Mouse (Mus musculus): Measurements from ENCODE around the gene Fam83f. TPM values are rescaled to one million over a fixed set of nuclear protein-coding genes. Genes with fewer than 3 reads are reported as not detected.

Gene Fam83f
- polyA plus RNA-seq, 1 experiment = not detected

GRCm38 (mm10) chr15:80684786-80685602 is 13.3 kb downstream of the Fam83f start:
- TF ChIP-seq GATA1 (IDR thresholded peaks at IDR 0.05; ENCODE audit: low read length) = no peak

- TF ChIP-seq GATA1 (IDR thresholded peaks at IDR 0.05; ENCODE audit: low read length) = no peak
These were observed 13.9 kb downstream of the Fam83f start for GRCm38 (mm10) chr15:80685603-80685895.

- peak; percentile 20 for TF ChIP-seq GATA1 (IDR thresholded peaks at IDR 0.05; ENCODE audit: low read length)
These were observed 16.9 kb downstream of the Fam83f start for GRCm38 (mm10) chr15:80688536-80688935.

GRCm38 (mm10) chr15:80693492-80693891 is 21.8 kb downstream of the Fam83f start:
- no peak for TF ChIP-seq GATA1 (IDR thresholded peaks at IDR 0.05; ENCODE audit: low read length)

- no peak for TF ChIP-seq GATA1 (IDR thresholded peaks at IDR 0.05; ENCODE audit: low read length)
These were observed 22.7 kb downstream of the Fam83f start for GRCm38 (mm10) chr15:80694125-80694910.

- TF ChIP-seq GATA1 (IDR thresholded peaks at IDR 0.05; ENCODE audit: low read length) = no peak
These were observed 25.9 kb downstream of the Fam83f start for GRCm38 (mm10) chr15:80697564-80697963.

GRCm38 (mm10) chr15:80701481-80702257 is 30.0 kb downstream of the Fam83f start:
- no peak for TF ChIP-seq GATA1 (IDR thresholded peaks at IDR 0.05; ENCODE audit: low read length)

GRCm38 (mm10) chr15:80702910-80703309 is 31.3 kb downstream of the Fam83f start:
- no peak for TF ChIP-seq GATA1 (IDR thresholded peaks at IDR 0.05; ENCODE audit: low read length)

- TF ChIP-seq GATA1 (IDR thresholded peaks at IDR 0.05; ENCODE audit: low read length) = no peak
These were observed 31.8 kb downstream of the Fam83f start for GRCm38 (mm10) chr15:80703495-80703894.

GRCm38 (mm10) chr15:80704267-80704666 is 32.6 kb downstream of the Fam83f start:
- no peak for TF ChIP-seq GATA1 (IDR thresholded peaks at IDR 0.05; ENCODE audit: low read length)

GRCm38 (mm10) chr15:80705828-80706549 is 34.3 kb downstream of the Fam83f start:
- no peak for TF ChIP-seq GATA1 (IDR thresholded peaks at IDR 0.05; ENCODE audit: low read length)

- no peak for TF ChIP-seq GATA1 (IDR thresholded peaks at IDR 0.05; ENCODE audit: low read length)
These were observed 34.9 kb downstream of the Fam83f start for GRCm38 (mm10) chr15:80706596-80706995.

- no peak for TF ChIP-seq GATA1 (IDR thresholded peaks at IDR 0.05; ENCODE audit: low read length)
These were observed 35.4 kb downstream of the Fam83f start for GRCm38 (mm10) chr15:80707088-80707487.

- TF ChIP-seq GATA1 (IDR thresholded peaks at IDR 0.05; ENCODE audit: low read length) = no peak
These were observed 37.9 kb downstream of the Fam83f start for GRCm38 (mm10) chr15:80709593-80709992.

GRCm38 (mm10) chr15:80710257-80710607 is 38.6 kb downstream of the Fam83f start:
- no peak for TF ChIP-seq GATA1 (IDR thresholded peaks at IDR 0.05; ENCODE audit: low read length)

All from G1E-ER4 (cell line).